In the genomic region with DNA sequence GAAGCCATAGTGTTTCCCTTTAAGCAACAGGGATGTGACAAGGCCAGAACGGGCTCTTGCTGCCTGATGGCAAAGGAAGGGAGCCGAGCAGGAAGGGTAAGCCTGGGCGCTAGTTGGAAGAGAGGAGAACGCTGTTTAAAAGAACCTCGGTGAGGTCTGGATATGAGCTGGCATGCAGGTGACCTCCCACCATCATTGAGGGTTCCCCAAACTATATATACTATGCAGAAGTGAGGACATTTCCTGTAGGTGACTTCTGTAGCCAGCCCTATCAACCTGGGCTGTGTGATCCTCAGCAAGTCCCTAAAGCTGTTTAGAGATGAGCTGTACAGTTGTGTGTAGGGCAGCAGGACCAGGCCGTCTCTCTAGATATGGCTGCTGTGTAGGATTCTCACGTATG, we compare ENCODE assay signal across 25 mouse cellular contexts. TPM values are rescaled to one million over a fixed set of nuclear protein-coding genes. Genes with fewer than 3 reads are reported as not detected.
DNase-seq lines count a peak whose midpoint lies in the region; TF ChIP-seq lines count a peak whose summit lies in the region.
"Had no signal": no experiment of that assay in that cellular context is flagged by ENCODE, and none has a peak within 500 bp of the region (broad histone marks: within the 10 kb centered on the region; RNA-seq: fewer than 3 reads in every experiment).

No protein-coding gene starts in this region.

- H3K4me1 ChIP-seq in spleen, adult 2 months (ENCODE audit: control insufficient read depth, insufficient read depth, insufficient read length), result peaks cover 61% of the 10 kb centered on the region
- peaks cover 49 to 75% of the 10 kb centered on the region in 2 experiments for H3K4me1 ChIP-seq in CH12.LX (ENCODE audit: control insufficient read depth in 1 of 2, insufficient read depth in 2 of 2)

- H3K27ac ChIP-seq in spleen, adult 2 months (ENCODE audit: insufficient read depth, low read length), result peak overlapping the region; percentile 85
- H3K27ac ChIP-seq in CH12.LX (ENCODE audit: insufficient read depth, low read depth), result peak overlapping the region; percentile 48
- H3K27ac ChIP-seq: heart, embryonic 15.5 days; hindbrain, embryonic 10.5 days; hindbrain, embryonic 13.5 days had no signal

- peaks cover 32% of the 10 kb centered on the region for H3K79me2 ChIP-seq in CH12.LX (replicated peaks; ENCODE audit: control insufficient read depth, extremely low read depth, insufficient read depth, poor library complexity, severe bottlenecking)

- in situ Hi-C loops in CH12.LX (cut with MboI; ENCODE audit: low pct_ligation_motif_present, low pct_unique_long_range_greater_than_20kb, low sequenced_read_pairs), result no loop called here

- peak overlapping the region; percentile 31 for H3K4me2 ChIP-seq in CH12.LX (ENCODE audit: insufficient read depth, low read depth, poor library complexity, severe bottlenecking)
- H3K4me2 ChIP-seq: heart, embryonic 12.5 days; heart, embryonic 15.5 days; hindbrain, embryonic 13.5 days had no signal

- peak overlapping the region; percentile 30; the same call in 1 of the 2 replicates for H3K9ac ChIP-seq in CH12.LX (ENCODE audit: insufficient read depth, low read depth)
- H3K9ac ChIP-seq: forebrain, postnatal 0 days; heart, embryonic 12.5 days; heart, embryonic 15.5 days; hindbrain, embryonic 13.5 days had no signal

- no peak; the same call in 1 of the 2 replicates for TF ChIP-seq RAD21 in CH12.LX (IDR thresholded peaks at IDR 0.05; ENCODE audit: low read depth, low read length)

- H3K4me3 ChIP-seq in spleen, adult 2 months (ENCODE audit: extremely low read depth, insufficient read depth, insufficient read length), result no peak overlapping the region
- no peak overlapping the region for H3K4me3 ChIP-seq in CH12.LX (replicated peaks in 1 of 3; ENCODE audit: low read depth in 2 of 3, low read length in 2 of 3, poor library complexity in 1 of 3)
- H3K4me3 ChIP-seq: gastrocnemius, adult 2 months; heart, embryonic 12.5 days; heart, embryonic 15.5 days; hindbrain, embryonic 10.5 days; hindbrain, embryonic 13.5 days had no signal

- no peak for TF ChIP-seq CTCF in spleen, adult 2 months (IDR thresholded peaks at IDR 0.05; ENCODE audit: extremely low read depth, insufficient read depth, insufficient read length, insufficient replicate concordance)
- no peak for TF ChIP-seq CTCF in CH12.LX (conservative IDR thresholded peaks at IDR 0.05 in 1 of 2, IDR thresholded peaks at IDR 0.05 in 1 of 2; ENCODE audit: low read depth in 2 of 2, low read length in 2 of 2)

- no peak for TF ChIP-seq POLR2A in spleen, adult 2 months (IDR thresholded peaks at IDR 0.05; ENCODE audit: low read depth, low read length)
- TF ChIP-seq POLR2A in CH12.LX (IDR thresholded peaks at IDR 0.05; ENCODE audit: low read depth, low read length), result no peak

- peak; percentile 80 for TF ChIP-seq EP300 in CH12.LX (IDR thresholded peaks at IDR 0.05; ENCODE audit: low read length)

- peaks cover 5% of the 10 kb centered on the region for H3K9me3 ChIP-seq in CH12.LX (replicated peaks; ENCODE audit: low read length)
- H3K9me3 ChIP-seq: heart, embryonic 15.5 days; hindbrain, embryonic 10.5 days; hindbrain, embryonic 13.5 days had no signal

- H3K27me3 ChIP-seq in spleen, adult 2 months (ENCODE audit: control insufficient read depth, insufficient read depth, low read length), result no peaks in the 10 kb centered on the region
- no peaks in the 10 kb centered on the region for H3K27me3 ChIP-seq in CH12.LX (replicated peaks)
- H3K27me3 ChIP-seq: heart, embryonic 12.5 days; heart, embryonic 15.5 days; hindbrain, embryonic 13.5 days had no signal

- no peak for DNase-seq in spleen, adult 2 months (ENCODE audit: low read depth in 1 of 2, low spot score in 2 of 2)
- DNase-seq in spleen, adult 18-20 months, result no peak
- DNase-seq in CH12.LX (ENCODE audit: extremely low read depth), result peak; percentile 58
- peak; percentile 32 for DNase-seq in induced T-regulatory cell, adult 2 months (ENCODE audit: low read depth)
- DNase-seq in adrenal gland, adult 2 months, result no peak
- DNase-seq in adrenal gland, postnatal 36 days, result no peak
- DNase-seq in thymus, postnatal 10 days (ENCODE audit: low spot score in 2 of 2), result no peak
- DNase-seq: adrenal gland, postnatal 10 days; cerebellum, adult 18-20 months; cerebellum, adult 9-10 months; cerebellum, postnatal 14 days; forebrain, postnatal 0 days; gastrocnemius, adult 2 months; gastrocnemius, postnatal 14 days; heart, adult 11 months; heart, postnatal 10 days; heart, postnatal 36 days had no signal

- peaks cover 2% of the 10 kb centered on the region for H3K36me3 ChIP-seq in spleen, adult 2 months (ENCODE audit: control insufficient read depth, insufficient read depth, low read length)
- peaks cover 22 to 42% of the 10 kb centered on the region in 2 experiments for H3K36me3 ChIP-seq in CH12.LX (replicated peaks in 1 of 2; ENCODE audit: control insufficient read depth in 1 of 2, insufficient read depth in 1 of 2, low read length in 1 of 2)
- H3K36me3 ChIP-seq: heart, embryonic 12.5 days; heart, embryonic 15.5 days; hindbrain, embryonic 10.5 days; hindbrain, embryonic 13.5 days had no signal

- dilution Hi-C loops in CH12.LX (cut with MboI; ENCODE audit: extremely low pct_ligation_motif_present, extremely low pct_unique_long_range_greater_than_20kb, low sequenced_read_pairs), result no loop called here

- WGBS in spleen, adult 2 months, result 72% methylated on average over 7 of the region's 7 CpGs

TF ChIP-seq in CH12.LX, 34 proteins besides CTCF, POLR2A, EP300 and RAD21 (continues in another document):
- TF ChIP-seq TCF12 (IDR thresholded peaks at IDR 0.05; ENCODE audit: low read depth, low read length), result peak; percentile 73
- TF ChIP-seq MAX (IDR thresholded peaks at IDR 0.05; ENCODE audit: low read length), result peak; percentile 38; the same call in 1 of the 2 replicates
- TF ChIP-seq CHD2 (IDR thresholded peaks at IDR 0.05; ENCODE audit: low read length), result 0 out of 2 replicates have a peak, but pooled peaks have one; percentile 20
- no peak for TF ChIP-seq MXI1 (IDR thresholded peaks at IDR 0.05; ENCODE audit: low read depth, low read length)
- TF ChIP-seq IRF4 (IDR thresholded peaks at IDR 0.05; ENCODE audit: low read depth, low read length), result peak; percentile 92
- TF ChIP-seq NRF1 (IDR thresholded peaks at IDR 0.05; ENCODE audit: low read depth, low read length), result no peak
- TF ChIP-seq POLR2AphosphoS2 (IDR thresholded peaks at IDR 0.05; ENCODE audit: low read depth, low read length), result no peak
- peak; percentile 60; the same call in 1 of the 2 replicates for TF ChIP-seq JUND (conservative IDR thresholded peaks at IDR 0.05; ENCODE audit: low read depth, low read length)
- TF ChIP-seq MYC (IDR thresholded peaks at IDR 0.05; ENCODE audit: low read depth, low read length), result no peak
- peak; percentile 25; the same call in 1 of the 2 replicates for TF ChIP-seq HCFC1 (IDR thresholded peaks at IDR 0.05; ENCODE audit: low read depth, low read length)
- peak; percentile 91 for TF ChIP-seq MEF2A (IDR thresholded peaks at IDR 0.05; ENCODE audit: borderline replicate concordance, low read depth, low read length)
- no peak for TF ChIP-seq SMC3 (IDR thresholded peaks at IDR 0.05; ENCODE audit: low read depth, low read length)
- TF ChIP-seq ETS1 (conservative IDR thresholded peaks at IDR 0.05; ENCODE audit: low read depth, low read length), result peak; percentile 95
- TF ChIP-seq USF1 (IDR thresholded peaks at IDR 0.05; ENCODE audit: low read depth, low read length), result no peak
- peak; percentile 94 for TF ChIP-seq BHLHE40 (IDR thresholded peaks at IDR 0.05; ENCODE audit: low read depth, low read length)
- TF ChIP-seq JUN (IDR thresholded peaks at IDR 0.05; ENCODE audit: insufficient read depth, low read depth, low read length), result peak; percentile 50; the same call in 1 of the 2 replicates
- no peak for TF ChIP-seq ELF1 (IDR thresholded peaks at IDR 0.05; ENCODE audit: low read depth, low read length)
- TF ChIP-seq MAZ (IDR thresholded peaks at IDR 0.05; ENCODE audit: low read depth, low read length), result no peak

RNA-seq across cellular contexts. Expression of gene Irak2, which starts 26.0 kb away (rescaled TPM):
- 42.4 and 56.2 TPM in 2 replicates for polyA plus RNA-seq in spleen, adult 2 months (2012; rRNA removed)
- total RNA-seq in CH12.LX (2012; rRNA removed), result 31.6 and 39.5 TPM in 2 replicates
- 26.9 and 30.0 TPM in 2 replicates for total RNA-seq in CH12.LX (2014; rRNA removed)
- polyA plus RNA-seq in CH12.LX (2012; ENCODE audit: insufficient read length, low read depth), result 32.5 and 38.6 TPM in 2 replicates
- 10 to 100 TPM; 22.4 to 23.6 TPM for total RNA-seq in adrenal gland, adult 2 months (2021)
- 17.4 and 20.0 TPM in 2 replicates for polyA plus RNA-seq in adrenal gland, adult 2 months (2012; rRNA removed)
- total RNA-seq in adrenal gland, postnatal 36 days (2021), result 10 to 100 TPM; 17.8 to 21.9 TPM

RNA-seq across cellular contexts. Expression of gene Tatdn2, which starts 32.5 kb away (rescaled TPM):
- 24.3 and 27.4 TPM in 2 replicates for polyA plus RNA-seq in spleen, adult 2 months (2012; rRNA removed)
- total RNA-seq in CH12.LX (2012; rRNA removed) (35.1 and 62.5 TPM in 2 replicates), CH12.LX (2014; rRNA removed) (34.5 and 35.5 TPM in 2 replicates)
- 58.0 and 70.8 TPM in 2 replicates for polyA plus RNA-seq in CH12.LX (2012; ENCODE audit: insufficient read length, low read depth)
- total RNA-seq in adrenal gland, adult 2 months (2021), result 10 to 100 TPM; 44.7 to 56.3 TPM
- polyA plus RNA-seq in adrenal gland, adult 2 months (2012; rRNA removed), result 16.3 and 19.0 TPM in 2 replicates
- total RNA-seq in adrenal gland, postnatal 36 days (2021), result 10 to 100 TPM; 58.0 to 60.5 TPM

RNA-seq across cellular contexts. Expression of gene Vhl, which starts 40.5 kb away (rescaled TPM):
- 18.7 and 19.3 TPM in 2 replicates for polyA plus RNA-seq in spleen, adult 2 months (2012; rRNA removed)
- 14.2 and 17.6 TPM in 2 replicates for total RNA-seq in CH12.LX (2012; rRNA removed)
- total RNA-seq in CH12.LX (2014; rRNA removed), result 32.6 and 36.6 TPM in 2 replicates
- 19.2 and 23.1 TPM in 2 replicates for polyA plus RNA-seq in CH12.LX (2012; ENCODE audit: insufficient read length, low read depth)
- 10 to 100 TPM; 22.5 to 26.3 TPM for total RNA-seq in adrenal gland, adult 2 months (2021)
- polyA plus RNA-seq in adrenal gland, adult 2 months (2012; rRNA removed), result 16.8 and 21.4 TPM in 2 replicates
- 10 to 100 TPM; 27.1 to 32.8 TPM for total RNA-seq in adrenal gland, postnatal 36 days (2021)

RNA-seq across cellular contexts. Expression of gene Ghrl, which starts 55.4 kb away (rescaled TPM):
- 0.54 TPM in 1 of 2 replicates, not detected in the other for polyA plus RNA-seq in spleen, adult 2 months (2012; rRNA removed)
- total RNA-seq in CH12.LX (2012; rRNA removed) (not detected in 2 replicates), CH12.LX (2014; rRNA removed) (not detected in 2 replicates)
- 1.1 and 2.6 TPM in 2 replicates for polyA plus RNA-seq in CH12.LX (2012; ENCODE audit: insufficient read length, low read depth)
- not detected for total RNA-seq in adrenal gland, adult 2 months (2021)
- polyA plus RNA-seq in adrenal gland, adult 2 months (2012; rRNA removed), result 0.35 TPM in 1 of 2 replicates, not detected in the other
- total RNA-seq in adrenal gland, postnatal 36 days (2021), result not detected
- total RNA-seq: adrenal gland, postnatal 10 days; forebrain, postnatal 0 days; gastrocnemius, postnatal 4 days; heart, postnatal 10 days; heart, postnatal 36 days had no signal
- polyA plus RNA-seq: activated CD4-positive, CD25-positive, alpha-beta regulatory T cell, adult 4 months; CD4-positive, CD25-positive, alpha-beta regulatory T cell, adult 4 months; embryonic facial prominence, embryonic 11.5 days; heart, embryonic 12.5 days had no signal

RNA-seq across cellular contexts. Expression of gene Brk1, which starts 59.7 kb away (rescaled TPM):
- 97.5 and 107 TPM in 2 replicates for polyA plus RNA-seq in spleen, adult 2 months (2012; rRNA removed)
- total RNA-seq in CH12.LX (2012; rRNA removed) (112 and 122 TPM in 2 replicates), CH12.LX (2014; rRNA removed) (224 and 245 TPM in 2 replicates)
- 142 and 145 TPM in 2 replicates for polyA plus RNA-seq in CH12.LX (2012; ENCODE audit: insufficient read length, low read depth)
- total RNA-seq in adrenal gland, adult 2 months (2021), result 100 to 1,000 TPM; 181 to 201 TPM
- 113 and 167 TPM in 2 replicates for polyA plus RNA-seq in adrenal gland, adult 2 months (2012; rRNA removed)
- total RNA-seq in adrenal gland, postnatal 36 days (2021), result 100 to 1,000 TPM; 164 to 225 TPM

Comparison
In these comparisons a context has a peak if more than half of its experiments do, and no peak if none do; other contexts are left out.
1. DNase-seq: peak in CH12.LX (single experiment) and induced T-regulatory cell, adult 2 months (single experiment); none in spleen, adult 2 months (0 of 2), spleen, adult 18-20 months (0 of 2), adrenal gland, adult 2 months (single experiment), adrenal gland, postnatal 36 days (0 of 2) and thymus, postnatal 10 days (0 of 2).